Mouse (Mus musculus) myocyte (in vitro differentiated cells): Measurements from ENCODE around the gene Kpna6.

Source experiments
- E2F4 ChIP-seq: IDR thresholded peaks from one replicate; pipeline ENCODE4 v1.6.1; 2011; ENCODE audit warnings: mild to moderate bottlenecking, control low read depth, moderate library complexity; ENCODE audit not compliant: insufficient read depth
- MAX ChIP-seq: IDR thresholded peaks from one replicate; pipeline ENCODE4 v1.6.1; 2011; ENCODE audit warnings: low read depth, mild to moderate bottlenecking, control low read depth
- MYOG ChIP-seq, 3 experiments: IDR thresholded peaks; one replicate each; pipeline ENCODE4 v1.6.1; 2011; ENCODE audit warnings: control low read depth in 2 of 3, low read depth in 2 of 3, mild to moderate bottlenecking in 2 of 3; ENCODE audit not compliant: insufficient read length in 2 of 3, control insufficient read depth in 1 of 3, insufficient read depth in 1 of 3
- POLR2A ChIP-seq: IDR thresholded peaks from one replicate; pipeline ENCODE4 v1.6.1; 2011; ENCODE audit warnings: low read depth, mild to moderate bottlenecking, control low read depth, moderate library complexity; ENCODE audit not compliant: insufficient read length
- POLR2AphosphoS2 ChIP-seq: IDR thresholded peaks from one replicate; pipeline ENCODE4 v1.6.1; 2011; ENCODE audit warnings: low read depth, control low read depth; ENCODE audit not compliant: insufficient read length

DNA sequence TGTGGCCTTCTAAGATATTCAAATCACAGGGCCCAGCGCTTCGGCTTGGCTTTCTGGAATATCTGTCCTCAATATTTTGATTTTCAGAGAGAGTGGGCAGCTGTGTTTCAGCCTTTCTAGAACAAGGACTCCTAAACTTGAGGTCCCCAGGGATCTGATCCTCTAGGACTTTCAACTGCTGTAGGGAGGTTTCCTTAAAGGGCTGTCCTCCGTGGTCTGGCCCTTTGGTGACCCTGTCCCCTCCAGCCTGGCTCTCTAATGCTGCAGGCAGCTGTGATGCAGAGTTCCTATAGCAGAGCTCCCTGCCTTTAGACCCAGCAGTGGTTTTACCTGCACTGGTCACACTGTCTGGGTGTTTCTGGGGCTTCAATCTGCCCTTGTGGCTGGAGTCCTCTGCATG, 55.9 kb downstream of the Kpna6 start:
- TF ChIP-seq MYOG (IDR thresholded peaks at IDR 0.05; ENCODE audit: control insufficient read depth in 1 of 3, insufficient read depth in 1 of 3, insufficient read length in 2 of 3, low read depth in 2 of 3): no peak
- TF ChIP-seq POLR2A: no peak
- TF ChIP-seq MAX: no peak
- no peak for TF ChIP-seq POLR2AphosphoS2
- TF ChIP-seq E2F4: no peak
